Mouse (Mus musculus): ENCODE results near the gene Slc22a23. TPM values are rescaled to one million over a fixed set of nuclear protein-coding genes. Genes with fewer than 3 reads are reported as not detected.
A peak's percentile ranks its signal among the peaks of the same experiment; 100 is the strongest.

Gene Slc22a23
- polyA plus RNA-seq, 2 experiments, result 6.4 to 16.6 TPM

- H3K4me3 ChIP-seq (replicated peaks; ENCODE audit: low read length), result no peak overlapping the region
- DNase-seq (ENCODE audit: low spot score) (no peak), ATAC-seq (ENCODE audit: low FRiP score, low read depth) (no peak)
- H3K27me3 ChIP-seq (ENCODE audit: control insufficient read depth, insufficient read depth, low read length), result no peaks in the 10 kb centered on the region
- no peak overlapping the region for H3K4me2 ChIP-seq (replicated peaks; ENCODE audit: low read depth, low read length, severe bottlenecking)
- H3K36me3 ChIP-seq (ENCODE audit: control insufficient read depth, insufficient read depth, low read length), result no peaks in the 10 kb centered on the region
- WGBS, result 83% methylated on average over 1 of the region's 1 CpGs
- no peak overlapping the region for H3K27ac ChIP-seq (replicated peaks; ENCODE audit: low read depth, low read length)
- no peak overlapping the region for H3K9ac ChIP-seq (ENCODE audit: low read depth, low read length, severe bottlenecking)
- TF ChIP-seq POLR2A (IDR thresholded peaks at IDR 0.05; ENCODE audit: borderline replicate concordance, extremely low read depth, insufficient read depth, insufficient read length), result no peak
- H3K9me3 ChIP-seq (ENCODE audit: control insufficient read depth, low read length), result no peaks in the 10 kb centered on the region
- H3K4me1 ChIP-seq (ENCODE audit: control insufficient read depth, insufficient read depth, low read length), result peaks cover 24% of the 10 kb centered on the region
Measured at GRCm38 (mm10) chr13:34159926-34160325, 185.1 kb downstream of the Slc22a23 start.

- DNase-seq (ENCODE audit: low spot score) (no peak), ATAC-seq (ENCODE audit: low FRiP score, low read depth) (no peak)
- Histone ChIP-seq H3K9me3 (ENCODE audit: control insufficient read depth, low read length) (no peaks in the 10 kb centered on the region), H3K27me3 (ENCODE audit: control insufficient read depth, insufficient read depth, low read length) (no peaks in the 10 kb centered on the region), H3K4me2 (replicated peaks; ENCODE audit: low read depth, low read length, severe bottlenecking) (no peak overlapping the region), H3K4me1 (ENCODE audit: control insufficient read depth, insufficient read depth, low read length) (peaks cover 22% of the 10 kb centered on the region), H3K4me3 (replicated peaks; ENCODE audit: low read length) (no peak overlapping the region), H3K36me3 (ENCODE audit: control insufficient read depth, insufficient read depth, low read length) (no peaks in the 10 kb centered on the region), H3K9ac (ENCODE audit: low read depth, low read length, severe bottlenecking) (no peak overlapping the region), H3K27ac (replicated peaks; ENCODE audit: low read depth, low read length) (no peak overlapping the region)
- TF ChIP-seq POLR2A (IDR thresholded peaks at IDR 0.05; ENCODE audit: borderline replicate concordance, extremely low read depth, insufficient read depth, insufficient read length), result no peak
- 83% methylated on average over 3 of the region's 3 CpGs for WGBS
Measured at GRCm38 (mm10) chr13:34157596-34158157, 187.3 kb downstream of the Slc22a23 start.

- Histone ChIP-seq H3K9me3 (ENCODE audit: control insufficient read depth, low read length) (no peaks in the 10 kb centered on the region), H3K4me1 (ENCODE audit: control insufficient read depth, insufficient read depth, low read length) (peaks cover 14% of the 10 kb centered on the region), H3K27me3 (ENCODE audit: control insufficient read depth, insufficient read depth, low read length) (no peaks in the 10 kb centered on the region), H3K9ac (ENCODE audit: low read depth, low read length, severe bottlenecking) (no peak overlapping the region), H3K27ac (replicated peaks; ENCODE audit: low read depth, low read length) (peak overlapping the region; percentile 33; the same call in 1 of the 2 replicates), H3K4me2 (replicated peaks; ENCODE audit: low read depth, low read length, severe bottlenecking) (no peak overlapping the region), H3K36me3 (ENCODE audit: control insufficient read depth, insufficient read depth, low read length) (no peaks in the 10 kb centered on the region), H3K4me3 (replicated peaks; ENCODE audit: low read length) (no peak overlapping the region)
- TF ChIP-seq POLR2A (IDR thresholded peaks at IDR 0.05; ENCODE audit: borderline replicate concordance, extremely low read depth, insufficient read depth, insufficient read length), result no peak
- ATAC-seq (ENCODE audit: low FRiP score, low read depth), result peak; percentile 22; the same call in 1 of the 2 replicates
- no peak for DNase-seq (ENCODE audit: low spot score)
- WGBS, result 65% methylated on average over 2 of the region's 2 CpGs
Measured at GRCm38 (mm10) chr13:34156840-34157185, 188.2 kb downstream of the Slc22a23 start.

GRCm38 (mm10) chr13:34156133-34156839, 188.7 kb downstream of the Slc22a23 start:
- ATAC-seq (ENCODE audit: low FRiP score, low read depth) (peak; percentile 73; the same call in 1 of the 2 replicates), DNase-seq (ENCODE audit: low spot score) (no peak)
- Histone ChIP-seq H3K4me1 (ENCODE audit: control insufficient read depth, insufficient read depth, low read length) (peaks cover 13% of the 10 kb centered on the region; the same call in 1 of the 2 replicates), H3K27ac (replicated peaks; ENCODE audit: low read depth, low read length) (peak overlapping the region; percentile 33; the same call in 1 of the 2 replicates), H3K4me2 (replicated peaks; ENCODE audit: low read depth, low read length, severe bottlenecking) (no peak overlapping the region), H3K27me3 (ENCODE audit: control insufficient read depth, insufficient read depth, low read length) (no peaks in the 10 kb centered on the region), H3K4me3 (replicated peaks; ENCODE audit: low read length) (no peak overlapping the region), H3K9ac (ENCODE audit: low read depth, low read length, severe bottlenecking) (no peak overlapping the region), H3K9me3 (ENCODE audit: control insufficient read depth, low read length) (no peaks in the 10 kb centered on the region), H3K36me3 (ENCODE audit: control insufficient read depth, insufficient read depth, low read length) (no peaks in the 10 kb centered on the region)
- no peak for TF ChIP-seq POLR2A (IDR thresholded peaks at IDR 0.05; ENCODE audit: borderline replicate concordance, extremely low read depth, insufficient read depth, insufficient read length)
- 46% methylated on average over 8 of the region's 8 CpGs for WGBS

GRCm38 (mm10) chr13:34154931-34155272, 190.1 kb downstream of the Slc22a23 start:
- ATAC-seq (ENCODE audit: low FRiP score, low read depth), result no peak
- peak overlapping the region; percentile 6; the same call in 1 of the 2 replicates for H3K4me3 ChIP-seq (replicated peaks; ENCODE audit: low read length)

More at GRCm38 (mm10) chr13:34154931-34155272, 190.1 kb downstream of the Slc22a23 start:
- Histone ChIP-seq H3K9ac (ENCODE audit: low read depth, low read length, severe bottlenecking) (no peak overlapping the region; the same call in 1 of the 2 replicates), H3K36me3 (ENCODE audit: control insufficient read depth, insufficient read depth, low read length) (no peaks in the 10 kb centered on the region), H3K4me2 (replicated peaks; ENCODE audit: low read depth, low read length, severe bottlenecking) (peak overlapping the region; percentile 28; the same call in 1 of the 2 replicates), H3K9me3 (ENCODE audit: control insufficient read depth, low read length) (no peaks in the 10 kb centered on the region), H3K4me1 (ENCODE audit: control insufficient read depth, insufficient read depth, low read length) (peaks cover 21% of the 10 kb centered on the region), H3K27me3 (ENCODE audit: control insufficient read depth, insufficient read depth, low read length) (no peaks in the 10 kb centered on the region), H3K27ac (replicated peaks; ENCODE audit: low read depth, low read length) (no peak overlapping the region; the same call in 1 of the 2 replicates)
- peak; percentile 66 for DNase-seq (ENCODE audit: low spot score)
- TF ChIP-seq POLR2A (IDR thresholded peaks at IDR 0.05; ENCODE audit: borderline replicate concordance, extremely low read depth, insufficient read depth, insufficient read length), result no peak
- 15% methylated on average over 3 of the region's 3 CpGs for WGBS
